Mouse (Mus musculus) intestine, embryonic 16.5 days (tissue): ENCODE measurements around the gene Fam120a. TPM values are rescaled to one million over a fixed set of nuclear protein-coding genes. Genes with fewer than 3 reads are reported as not detected.
A peak's percentile ranks its signal among the peaks of the same experiment; 100 is the strongest.

Experiments
- ATAC-seq: fragments of 200-750 bp; cut with Nextera tagmentation; 2 replicates; pipeline ENCODE4 v1.8.0; 2017; ENCODE audit warnings: moderate TSS enrichment, moderate library complexity
- H3K27ac ChIP-seq: fragments of 300-500 bp; sonication (generic); 2 replicates; pipeline ENCODE4 v1.5.1; 2014; ENCODE audit warnings: mild to moderate bottlenecking, low read length
- H3K27me3 ChIP-seq: fragments of 300-500 bp; sonication (generic); replicated peaks from 2 replicates; pipeline ENCODE4 v1.6.1; 2014; ENCODE audit warnings: low read length, control low read depth, mixed read lengths; ENCODE audit not compliant: control insufficient read depth, insufficient read depth
- H3K36me3 ChIP-seq: fragments of 300-500 bp; sonication (generic); 2 replicates; pipeline ENCODE4 v1.6.1; 2014; ENCODE audit warnings: low read length, control low read depth; ENCODE audit not compliant: control insufficient read depth, insufficient read depth
- H3K4me1 ChIP-seq: fragments of 300-500 bp; sonication (generic); 2 replicates; pipeline ENCODE4 v1.6.1; 2014; ENCODE audit warnings: low read length, control low read depth, mixed read lengths; ENCODE audit not compliant: control insufficient read depth, insufficient read depth
- H3K4me2 ChIP-seq: fragments of 300-500 bp; sonication (generic); 2 replicates; pipeline ENCODE4 v1.6.1; 2014; ENCODE audit warnings: low read depth, low read length, control low read depth
- H3K4me3 ChIP-seq: fragments of 300-500 bp; sonication (generic); 2 replicates; pipeline ENCODE4 v1.5.1; 2014; ENCODE audit warnings: mild to moderate bottlenecking, low read length
- H3K9ac ChIP-seq: fragments of 300-500 bp; sonication (generic); 2 replicates; pipeline ENCODE4 v1.6.1; 2014; ENCODE audit warnings: low read depth, low read length
- H3K9me3 ChIP-seq: fragments of 300-500 bp; sonication (generic); 2 replicates; pipeline ENCODE4 v1.6.1; 2016; ENCODE audit warnings: low read length, control low read depth; ENCODE audit not compliant: control insufficient read depth
- WGBS: fragments of 180-500 bp; shearing (Covaris S2); extraction: QIAGEN DNeasy Blood & Tissue Kit; methylation state at CpG from one replicate; pipeline ENCODE4 v1.1.7; 2014; 5-methylcytosine and 5-hydroxymethylcytosine counted together
- polyA plus RNA-seq: library from polyadenylated mRNA; unstranded; fragments of >200 nt; fragmentation: Nextera tagmentation; extraction: Ambion mirVana; gene quantifications from 2 replicates; pipeline ENCODE4 v1.2.1, GENCODE M21; 2015

Gene Fam120a
- polyA plus RNA-seq, 1 experiment from 2014 or later, result 25.7 TPM

DNA sequence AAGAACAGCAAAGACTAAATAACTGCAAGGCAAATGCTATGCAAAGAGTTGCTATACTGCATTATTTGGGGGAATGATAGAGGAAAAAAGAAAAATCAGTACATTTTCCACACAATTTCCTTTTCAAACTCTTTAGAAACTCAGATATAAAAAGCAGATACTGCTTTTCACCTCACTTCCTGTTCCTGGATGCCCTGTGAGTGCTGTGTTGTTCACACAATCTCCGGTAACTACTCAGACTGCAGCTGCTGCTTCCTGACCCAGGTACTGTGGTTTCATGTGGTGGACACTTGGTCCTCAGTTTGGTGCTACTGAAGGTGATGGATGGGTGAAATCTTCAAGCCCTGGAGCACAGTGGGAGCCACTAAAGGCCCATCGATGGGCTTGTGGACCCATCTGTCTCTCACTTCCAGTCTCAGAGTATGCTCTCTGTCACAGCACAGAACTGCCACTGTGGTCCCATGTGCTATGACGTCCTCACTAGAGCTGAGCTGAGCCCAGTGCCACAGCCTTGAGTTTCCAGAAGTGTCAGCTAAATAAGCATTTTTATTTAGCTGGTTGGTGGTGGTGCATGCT lies 38.2 kb downstream of the Fam120a start:
- no peak overlapping the region for H3K4me3 ChIP-seq
- H3K4me1 ChIP-seq, result no peaks in the 10 kb centered on the region
- no peak for ATAC-seq
- H3K27ac ChIP-seq, result no peak overlapping the region
- no peaks in the 10 kb centered on the region for H3K9me3 ChIP-seq
- 82% methylated on average over 3 of the region's 3 CpGs for WGBS
- H3K9ac ChIP-seq, result no peak overlapping the region
- no peak overlapping the region for H3K4me2 ChIP-seq
- peaks cover 9% of the 10 kb centered on the region for H3K36me3 ChIP-seq
- H3K27me3 ChIP-seq, result no peaks in the 10 kb centered on the region

DNA sequence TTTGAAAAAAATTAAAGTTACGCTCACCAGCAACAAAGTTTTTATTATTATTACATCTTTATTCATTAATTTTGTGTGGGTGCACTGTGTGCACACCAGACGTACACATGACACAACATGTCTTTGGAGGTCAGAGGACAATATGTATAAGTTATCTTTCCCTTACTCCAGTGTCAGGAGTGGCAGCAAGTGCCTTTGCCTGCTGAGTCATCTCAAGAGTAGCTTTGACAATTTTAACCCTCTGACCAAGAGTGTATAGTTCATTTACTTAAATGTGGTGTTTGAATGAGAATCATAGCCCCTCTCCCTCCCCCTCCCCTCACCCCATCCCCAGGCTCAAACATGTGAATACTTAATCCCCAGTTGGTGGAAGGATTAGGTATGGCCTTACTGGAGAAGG lies 40.2 kb downstream of the Fam120a start:
- no peak for ATAC-seq
- H3K9ac ChIP-seq, result no peak overlapping the region
- H3K36me3 ChIP-seq, result peaks cover 3% of the 10 kb centered on the region; the same call in 1 of the 2 replicates
- H3K27me3 ChIP-seq, result no peaks in the 10 kb centered on the region
- no peaks in the 10 kb centered on the region for H3K9me3 ChIP-seq
- WGBS, result 87% methylated on average over 2 of the region's 2 CpGs
- no peak overlapping the region for H3K4me2 ChIP-seq
- no peak overlapping the region; the same call in 1 of the 2 replicates for H3K27ac ChIP-seq
- no peaks in the 10 kb centered on the region for H3K4me1 ChIP-seq
- H3K4me3 ChIP-seq, result no peak overlapping the region

DNA sequence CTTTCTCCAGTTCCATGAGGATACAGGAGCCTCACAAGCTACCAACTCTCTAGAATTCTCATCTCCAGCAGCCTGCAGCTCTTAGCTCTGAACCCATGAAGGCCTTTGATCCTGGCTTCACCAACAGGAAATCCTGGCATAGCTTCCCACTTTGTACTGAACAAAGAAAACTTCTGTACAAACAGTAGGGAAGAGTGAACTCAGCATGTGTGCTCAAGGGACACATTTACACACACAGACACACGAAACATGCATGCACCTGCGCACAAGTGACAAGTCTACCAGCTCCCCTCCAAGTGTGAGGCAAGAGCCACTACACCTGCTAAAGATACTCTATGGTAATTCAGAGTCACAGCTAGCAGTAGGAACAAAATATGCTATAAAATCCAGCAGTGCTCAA lies 45.1 kb downstream of the Fam120a start:
- H3K27me3 ChIP-seq, result no peaks in the 10 kb centered on the region
- H3K4me2 ChIP-seq, result no peak overlapping the region
- H3K27ac ChIP-seq, result no peak overlapping the region
- 86% methylated on average over 2 of the region's 2 CpGs for WGBS
- no peaks in the 10 kb centered on the region for H3K9me3 ChIP-seq
- H3K4me1 ChIP-seq, result peaks cover 7% of the 10 kb centered on the region; the same call in 1 of the 2 replicates
- no peak overlapping the region for H3K4me3 ChIP-seq
- H3K36me3 ChIP-seq, result peaks cover 12% of the 10 kb centered on the region
- no peak for ATAC-seq
- no peak overlapping the region for H3K9ac ChIP-seq

DNA sequence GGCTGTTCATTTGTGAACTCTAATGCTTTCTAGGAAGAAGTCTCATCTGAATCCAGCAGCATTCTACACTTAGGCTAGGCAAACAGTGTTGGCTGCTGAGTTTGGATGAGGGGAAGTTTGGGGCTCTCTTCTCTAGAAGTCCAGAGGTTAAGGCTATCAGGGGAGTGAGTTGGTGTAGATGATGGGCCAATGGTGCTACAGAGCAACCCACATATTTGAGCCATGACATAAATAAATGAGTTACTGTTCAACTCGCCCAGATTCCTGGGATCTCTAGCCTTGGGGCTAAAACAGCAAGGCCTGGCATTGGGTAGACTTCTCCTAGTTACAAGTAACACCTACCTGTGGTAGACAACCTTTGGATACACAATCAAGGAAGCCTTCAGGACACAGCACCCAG lies 46.6 kb downstream of the Fam120a start:
- ATAC-seq, result no peak
- H3K9ac ChIP-seq, result no peak overlapping the region
- peaks cover 7% of the 10 kb centered on the region; the same call in 1 of the 2 replicates for H3K4me1 ChIP-seq
- H3K27me3 ChIP-seq, result no peaks in the 10 kb centered on the region
- no peak overlapping the region for H3K4me2 ChIP-seq
- no peaks in the 10 kb centered on the region for H3K9me3 ChIP-seq
- H3K4me3 ChIP-seq, result no peak overlapping the region
- WGBS, result 74% methylated on average over 1 of the region's 1 CpGs
- no peak overlapping the region for H3K27ac ChIP-seq
- peaks cover 12% of the 10 kb centered on the region for H3K36me3 ChIP-seq

DNA sequence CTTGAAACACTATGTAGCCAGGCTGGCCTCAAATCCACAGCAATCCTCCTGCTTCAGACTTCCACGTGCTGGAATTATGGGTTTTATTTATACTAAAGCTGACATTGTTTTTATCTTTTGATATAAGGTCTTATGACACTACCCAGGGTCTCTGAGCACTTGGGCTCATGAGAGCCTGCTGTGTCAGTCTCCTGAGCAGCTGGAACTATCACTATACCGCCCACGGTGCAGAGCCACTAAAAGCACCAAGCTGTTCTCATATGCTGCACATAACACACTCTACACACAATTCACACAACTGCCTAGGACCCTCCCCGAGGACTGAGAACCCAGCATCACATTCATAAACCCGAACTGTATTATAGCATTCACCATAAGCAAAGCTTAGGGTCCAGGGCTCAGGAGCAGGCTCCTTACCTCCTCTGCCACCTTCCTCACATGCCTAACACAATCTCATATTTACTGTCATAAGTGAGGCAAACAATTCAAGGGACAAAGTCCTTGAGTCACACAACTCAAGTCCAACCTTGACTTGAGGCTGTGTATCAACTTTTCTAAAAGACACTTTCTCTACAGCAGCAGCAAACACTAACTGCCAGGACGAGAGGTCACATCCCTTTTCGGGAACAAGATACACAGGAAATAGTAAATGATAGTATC lies 47.9 kb downstream of the Fam120a start:
- WGBS, result 68% methylated on average over 7 of the region's 7 CpGs
- ATAC-seq, result peak; percentile 58; the same call in 1 of the 2 replicates
- Histone ChIP-seq H3K27me3 (no peaks in the 10 kb centered on the region), H3K9me3 (no peaks in the 10 kb centered on the region), H3K4me2 (no peak overlapping the region), H3K4me3 (no peak overlapping the region), H3K36me3 (peaks cover 14% of the 10 kb centered on the region), H3K27ac (0 out of 2 replicates have a peak overlapping the region, but pooled peaks have one; percentile 15), H3K4me1 (peaks cover 7% of the 10 kb centered on the region; the same call in 1 of the 2 replicates), H3K9ac (no peak overlapping the region)

DNA sequence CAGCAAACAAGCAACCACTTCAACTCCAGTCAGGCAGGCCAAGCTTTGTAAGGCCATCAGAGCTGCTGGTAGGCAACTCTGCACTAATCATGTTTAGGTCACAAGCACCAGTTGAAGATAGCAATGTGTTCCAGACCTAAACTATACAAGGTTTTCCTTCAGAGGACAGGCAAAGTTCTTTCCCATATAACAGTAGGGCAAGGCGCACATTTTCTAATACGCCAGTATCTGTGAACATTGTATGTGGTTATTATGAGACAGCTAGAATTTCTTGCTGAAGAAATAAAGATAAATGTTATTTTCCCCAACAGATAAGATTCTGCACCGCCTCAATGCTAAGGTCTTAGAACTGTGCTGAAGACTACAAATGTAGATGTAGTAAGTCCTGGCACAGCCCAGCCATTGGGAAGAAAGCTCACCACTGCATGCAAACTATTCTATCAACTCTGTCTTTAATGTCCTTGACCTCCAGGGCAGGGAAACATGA lies 50.7 kb downstream of the Fam120a start:
- Histone ChIP-seq H3K27ac (no peak overlapping the region), H3K9ac (no peak overlapping the region), H3K27me3 (no peaks in the 10 kb centered on the region), H3K4me2 (no peak overlapping the region), H3K4me1 (peaks cover 7% of the 10 kb centered on the region; the same call in 1 of the 2 replicates), H3K36me3 (peaks cover 14% of the 10 kb centered on the region), H3K4me3 (no peak overlapping the region), H3K9me3 (no peaks in the 10 kb centered on the region)
- WGBS, result 93% methylated on average over 3 of the region's 3 CpGs
- no peak for ATAC-seq

DNA sequence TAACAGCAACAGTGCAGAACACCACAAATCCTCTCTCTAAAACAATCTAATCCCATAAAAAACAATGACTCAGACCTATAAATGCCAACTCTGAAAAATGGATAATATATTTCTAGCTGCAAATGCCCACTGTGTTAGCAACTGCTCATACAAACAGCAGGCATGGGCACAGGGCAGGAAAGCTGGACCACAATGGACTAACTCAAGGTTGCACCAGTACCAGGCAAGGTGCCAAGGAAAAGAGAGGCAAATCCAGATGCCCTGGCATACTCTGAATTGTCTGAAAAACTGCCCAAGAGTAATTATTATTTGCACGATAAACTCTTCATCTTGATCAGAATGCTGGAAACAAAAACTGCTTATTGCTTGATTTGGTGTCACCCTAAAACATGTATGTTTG lies 54.1 kb downstream of the Fam120a start:
- H3K27me3 ChIP-seq, result no peaks in the 10 kb centered on the region
- 83% methylated on average over 1 of the region's 1 CpGs for WGBS
- H3K4me3 ChIP-seq, result no peak overlapping the region
- peaks cover 11% of the 10 kb centered on the region for H3K36me3 ChIP-seq
- H3K4me2 ChIP-seq, result no peak overlapping the region
- H3K9ac ChIP-seq, result no peak overlapping the region
- H3K4me1 ChIP-seq, result peaks cover 2% of the 10 kb centered on the region; the same call in 1 of the 2 replicates
- H3K27ac ChIP-seq, result no peak overlapping the region
- H3K9me3 ChIP-seq, result no peaks in the 10 kb centered on the region
- ATAC-seq, result no peak

DNA sequence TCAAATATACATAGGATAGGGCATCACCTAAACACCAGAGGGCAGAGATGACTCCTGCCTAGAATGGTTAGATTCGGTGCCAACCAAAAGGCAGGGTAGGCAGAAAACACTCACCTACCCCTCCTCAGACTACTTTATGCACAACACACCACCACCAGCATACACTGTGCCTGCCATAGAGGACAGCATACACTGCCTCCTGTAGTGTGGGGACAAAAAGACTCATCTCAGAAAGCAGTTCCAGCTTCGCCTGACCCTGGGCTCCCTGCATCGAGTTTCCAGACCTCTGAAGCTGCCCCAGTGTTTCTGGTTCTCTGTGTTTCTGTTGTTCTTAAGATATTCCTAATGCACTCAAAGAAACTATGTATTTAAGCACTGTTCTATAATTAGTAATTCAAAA lies 54.7 kb downstream of the Fam120a start:
- H3K36me3 ChIP-seq, result peaks cover 11% of the 10 kb centered on the region
- H3K4me2 ChIP-seq, result no peak overlapping the region
- no peaks in the 10 kb centered on the region for H3K9me3 ChIP-seq
- H3K9ac ChIP-seq, result no peak overlapping the region
- no peaks in the 10 kb centered on the region for H3K27me3 ChIP-seq
- peaks cover 2% of the 10 kb centered on the region; the same call in 1 of the 2 replicates for H3K4me1 ChIP-seq
- ATAC-seq, result no peak
- WGBS, result 86% methylated on average over 3 of the region's 3 CpGs
- no peak overlapping the region for H3K27ac ChIP-seq
- no peak overlapping the region for H3K4me3 ChIP-seq

DNA sequence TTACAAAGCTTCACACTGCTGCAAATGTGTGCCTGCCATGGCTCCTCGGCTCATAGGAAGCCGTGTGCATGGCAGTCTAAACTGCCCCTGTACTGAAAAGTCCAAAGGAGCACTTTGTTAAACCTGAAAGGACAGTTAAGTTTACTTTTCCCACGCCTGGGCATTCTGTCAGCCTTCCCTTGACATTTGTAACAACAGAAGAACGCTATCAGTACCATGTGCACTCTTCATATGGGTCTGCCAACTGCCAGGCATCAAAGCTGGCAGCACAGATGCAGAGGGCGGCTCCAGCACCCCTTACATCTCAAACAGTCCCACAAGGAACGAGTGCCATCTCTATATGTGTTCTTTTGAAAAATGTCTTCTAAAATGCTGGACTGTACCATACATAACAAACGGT lies 56.4 kb downstream of the Fam120a start:
- no peak overlapping the region for H3K27ac ChIP-seq
- no peaks in the 10 kb centered on the region for H3K27me3 ChIP-seq
- peaks cover 11% of the 10 kb centered on the region for H3K36me3 ChIP-seq
- 68% methylated on average over 7 of the region's 7 CpGs for WGBS
- ATAC-seq, result peak; percentile 46; the same call in 1 of the 2 replicates
- H3K4me2 ChIP-seq, result no peak overlapping the region
- peaks cover 2% of the 10 kb centered on the region; the same call in 1 of the 2 replicates for H3K4me1 ChIP-seq
- H3K9me3 ChIP-seq, result no peaks in the 10 kb centered on the region
- no peak overlapping the region for H3K9ac ChIP-seq
- no peak overlapping the region for H3K4me3 ChIP-seq
